Mouse (Mus musculus) gonadal fat pad, adult 2 months (tissue): ENCODE measurements around the gene Col9a1. TPM values are rescaled to one million over a fixed set of nuclear protein-coding genes. Genes with fewer than 3 reads are reported as not detected.

ENCODE experiments used
- DNase-seq: peaks from one replicate; pipeline ENCODE4 v3.0.0-alpha.2; 2012; ENCODE audit warnings: low read depth
- polyA plus RNA-seq: library from polyadenylated mRNA; depleted of rRNA; stranded (reverse); fragments of >200 nt; gene quantifications from 2 replicates; pipeline ENCODE4 v1.2.3, GENCODE M21; 2012

Col9a1 gene
- polyA plus RNA-seq, 1 experiment = 0.16 TPM

DNA sequence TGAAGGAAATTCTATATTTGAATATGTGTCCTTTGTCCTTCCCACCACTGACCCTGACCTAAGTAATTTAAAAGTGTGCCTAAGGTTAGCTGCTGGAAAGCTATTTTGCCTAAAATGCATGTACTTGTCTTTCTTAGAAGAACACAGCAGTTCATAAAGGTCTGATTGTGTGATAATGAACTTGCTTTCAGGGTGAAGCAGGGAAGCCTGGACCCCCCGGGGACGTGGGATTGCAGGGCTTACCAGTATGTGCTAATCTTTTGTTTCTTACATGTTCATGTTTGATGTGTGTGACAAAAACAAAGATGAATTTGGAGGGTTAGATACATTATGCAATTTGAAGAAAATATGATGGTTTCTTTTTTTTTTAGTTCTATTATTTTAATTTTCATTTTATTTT, 44.8 kb downstream of the Col9a1 start:
- DNase-seq = no peak

DNA sequence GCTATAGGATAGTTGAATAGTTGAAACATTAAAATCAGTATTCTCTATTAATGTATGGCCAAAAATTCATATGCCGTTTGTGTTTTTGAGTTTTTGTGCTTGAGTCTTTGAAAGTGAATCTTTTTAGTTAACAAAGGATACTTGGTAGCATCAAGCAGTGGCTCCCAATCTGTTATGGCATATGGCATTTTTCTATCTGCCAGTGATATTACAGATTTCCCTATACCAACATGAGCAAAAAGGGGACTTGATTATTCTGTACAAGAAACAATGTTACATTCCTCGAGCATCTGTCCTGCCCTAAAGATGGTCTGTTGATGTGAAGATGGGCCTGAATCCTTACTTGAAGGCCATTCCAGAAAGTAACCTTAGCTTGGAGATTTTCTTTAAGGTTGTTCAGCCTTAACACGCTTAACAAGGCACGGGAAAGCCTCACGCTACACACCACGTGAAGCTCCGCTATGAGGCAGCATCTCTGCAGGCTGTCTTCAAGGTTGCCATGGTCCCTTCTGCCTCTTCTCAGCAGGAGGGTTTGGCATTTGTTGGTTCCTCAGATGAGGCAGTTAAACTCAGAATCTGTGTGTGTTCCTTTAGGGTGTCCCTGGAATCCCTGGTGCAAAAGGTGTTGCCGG, 45.7 kb downstream of the Col9a1 start:
- DNase-seq = no peak

DNA sequence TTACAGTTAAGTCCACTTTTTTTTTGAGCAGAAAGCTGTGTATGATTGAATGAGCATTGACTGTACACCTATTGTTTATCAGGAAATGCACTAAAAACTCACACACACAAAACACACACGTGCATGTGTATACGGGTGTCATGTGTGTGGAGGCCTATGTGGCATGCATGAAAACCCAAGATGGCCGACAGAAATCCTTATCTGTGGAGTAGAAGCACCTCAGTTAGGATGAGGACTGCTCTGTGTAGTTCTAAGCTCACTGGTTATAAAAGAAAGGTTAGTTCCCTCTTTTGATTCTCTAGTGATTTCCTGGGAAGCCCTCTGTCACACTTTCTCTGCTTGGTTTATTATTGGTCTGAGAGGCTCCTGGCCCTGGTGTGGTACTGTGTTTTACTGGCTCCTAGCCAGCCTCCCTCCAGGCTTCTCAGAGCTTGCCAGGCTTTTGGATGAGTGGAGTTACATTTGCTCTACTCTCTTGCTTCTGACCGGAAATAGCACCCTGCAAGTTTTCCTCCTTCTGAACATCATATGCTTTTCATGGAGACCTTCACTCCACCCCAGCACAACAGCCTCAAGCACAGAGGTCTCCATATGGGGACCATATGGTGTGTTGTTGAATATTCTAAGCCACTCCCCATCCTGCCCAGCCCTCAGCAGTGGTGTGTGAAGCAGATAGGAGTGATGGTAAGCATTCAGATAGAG, 48.6 kb downstream of the Col9a1 start:
- no peak for DNase-seq

DNA sequence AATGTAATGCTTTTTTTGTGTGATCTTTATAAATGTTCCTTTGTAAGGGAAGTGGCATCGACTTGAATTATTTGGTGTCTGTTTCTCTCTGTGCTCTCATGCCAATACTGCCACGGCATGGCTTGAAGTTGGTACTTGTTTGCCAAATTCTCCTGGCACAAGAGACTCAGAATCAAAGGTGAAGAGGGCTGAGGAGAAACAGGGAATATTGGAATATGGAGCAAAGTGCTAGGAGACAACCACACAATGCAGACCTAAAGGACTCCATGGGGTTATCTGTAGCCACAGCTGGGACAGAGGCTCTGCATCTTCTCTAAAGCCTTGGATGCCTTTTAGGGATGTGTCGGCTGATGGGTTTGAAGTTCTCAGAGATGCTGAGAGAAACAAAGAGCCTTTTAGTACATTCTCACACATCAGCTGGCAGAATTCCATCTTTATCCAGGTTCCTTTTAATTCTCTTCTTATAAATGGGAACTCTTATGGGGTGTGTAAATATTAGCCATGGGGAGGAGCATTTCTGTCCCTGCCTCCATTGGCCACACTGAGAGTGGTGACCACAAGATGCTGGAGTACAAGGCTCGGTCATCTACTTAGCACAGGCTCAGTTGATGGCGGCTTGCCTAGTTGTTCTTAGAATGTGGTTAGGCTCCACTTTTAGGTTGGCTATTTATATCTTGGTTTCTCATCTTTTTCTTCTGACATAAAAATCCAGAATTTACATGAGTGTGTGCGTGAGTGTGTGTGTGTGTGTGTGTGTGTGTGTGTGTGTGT, 49.7 kb downstream of the Col9a1 start:
- DNase-seq = no peak

- no peak for DNase-seq
Measured at GRCm38 (mm10) chr1:24229552-24229951, 52.1 kb downstream of the Col9a1 start.

DNA sequence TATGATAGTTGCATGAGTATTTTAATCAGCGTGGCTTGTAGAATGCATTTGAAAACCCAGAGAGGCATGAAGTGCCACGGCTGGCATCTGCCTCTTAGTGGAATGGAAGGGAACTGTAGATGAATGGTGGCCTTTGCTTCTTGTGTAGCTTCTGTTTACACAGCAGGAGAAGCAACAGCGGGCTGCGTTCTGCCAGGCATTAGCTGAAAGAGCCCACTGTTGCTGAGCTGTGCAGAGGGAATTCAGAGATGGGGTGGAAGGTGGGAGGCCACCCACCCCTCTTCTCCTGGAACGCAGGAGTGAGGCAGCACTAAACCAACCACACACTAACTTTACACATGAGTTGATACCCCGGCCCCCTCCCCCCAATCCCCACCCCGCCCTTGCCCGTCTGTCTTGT, 53.0 kb downstream of the Col9a1 start:
- DNase-seq = no peak

DNA sequence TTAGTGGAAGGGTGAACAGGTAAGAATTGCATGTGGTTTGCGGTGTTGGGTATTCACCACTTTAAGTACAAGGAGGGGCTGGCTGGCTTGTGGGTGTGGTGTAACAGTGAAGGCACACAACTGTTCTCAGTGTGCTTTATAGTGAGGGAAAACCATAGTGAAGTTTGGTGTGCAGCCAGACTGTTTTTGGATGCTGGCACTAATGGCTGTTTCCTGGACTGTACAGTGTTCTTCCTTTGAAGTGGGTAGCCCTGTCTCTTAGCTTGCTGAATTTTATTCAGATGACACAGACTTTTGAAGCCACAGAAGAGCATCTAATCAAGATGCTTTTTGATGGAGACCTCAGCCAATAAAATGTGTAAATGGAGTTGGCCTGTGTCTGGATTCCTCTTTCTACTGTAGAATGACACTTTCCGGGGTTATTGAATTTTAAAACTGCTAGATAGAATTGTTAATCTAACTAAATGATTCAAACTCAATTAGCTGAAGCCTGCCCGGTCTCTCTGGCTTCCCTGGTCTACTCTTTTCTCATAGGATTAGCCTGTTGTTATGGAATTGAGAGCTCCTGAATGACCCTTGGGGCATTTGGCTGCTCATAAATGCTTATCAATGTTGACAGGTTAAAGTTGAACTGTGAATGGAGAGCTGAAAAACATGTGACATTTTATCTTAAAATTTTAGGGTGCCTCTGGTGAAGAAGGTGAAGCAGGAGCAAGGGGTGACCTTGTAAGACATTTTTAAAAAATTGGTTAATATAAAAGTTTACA, 54.3 kb downstream of the Col9a1 start:
- DNase-seq = no peak

DNA sequence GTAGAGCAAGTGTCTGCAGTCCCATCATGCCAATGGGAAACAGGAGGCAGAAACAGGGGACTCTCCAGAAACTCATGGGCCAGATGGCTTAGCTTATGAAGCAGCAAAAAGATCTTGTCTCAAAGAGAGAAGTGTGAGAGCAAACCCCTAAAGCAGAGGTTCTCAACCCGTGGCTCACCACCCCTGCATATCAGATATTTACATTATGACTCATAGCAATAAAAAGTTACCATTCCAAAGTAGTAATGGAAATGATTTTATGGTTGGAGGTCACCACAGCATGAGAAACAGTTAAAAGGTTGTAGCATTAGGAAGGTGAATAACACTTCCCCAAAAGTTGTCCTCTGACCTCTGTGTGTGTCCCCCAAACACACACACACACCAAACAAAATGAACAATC, 58.9 kb downstream of the Col9a1 start:
- DNase-seq = no peak

- DNase-seq = no peak
Measured at GRCm38 (mm10) chr1:24240039-24240691, 62.8 kb downstream of the Col9a1 start.

- no peak for DNase-seq
Measured at GRCm38 (mm10) chr1:24244931-24245330, 67.5 kb downstream of the Col9a1 start.

GRCm38 (mm10) chr1:24245700-24246375, 68.4 kb downstream of the Col9a1 start:
- DNase-seq = no peak

GRCm38 (mm10) chr1:24248294-24249104, 71.1 kb downstream of the Col9a1 start:
- DNase-seq = no peak

DNA sequence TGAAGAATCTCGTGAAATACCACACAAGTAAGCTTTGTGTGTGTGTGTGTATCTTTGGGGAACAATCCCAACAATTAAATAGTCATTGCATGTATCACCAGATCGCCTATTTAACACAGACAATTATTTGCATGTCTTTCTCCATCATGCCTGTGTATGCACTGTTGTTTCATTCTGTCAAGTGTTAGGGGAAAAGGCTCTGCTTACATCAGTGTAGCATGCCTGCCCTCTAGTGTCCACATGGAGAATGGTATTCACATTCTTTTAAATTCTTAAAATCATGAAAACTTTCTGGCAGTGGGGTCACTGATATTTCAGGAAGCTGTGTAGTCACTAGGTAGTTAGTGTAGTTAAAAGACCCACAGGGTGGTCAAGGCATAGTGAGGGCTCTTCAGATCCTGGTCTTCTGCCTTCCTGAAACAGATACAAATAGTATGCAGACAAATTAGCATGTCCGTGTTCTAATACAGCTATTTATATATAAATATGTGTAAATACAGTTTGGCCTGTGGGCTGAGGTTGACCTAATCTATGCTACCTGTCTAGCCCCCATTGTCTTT, 71.8 kb downstream of the Col9a1 start:
- DNase-seq = no peak

GRCm38 (mm10) chr1:24257961-24258360, 80.6 kb downstream of the Col9a1 start:
- no peak for DNase-seq

- no peak for DNase-seq
Measured at GRCm38 (mm10) chr1:24259419-24259818, 82.0 kb downstream of the Col9a1 start.

DNA sequence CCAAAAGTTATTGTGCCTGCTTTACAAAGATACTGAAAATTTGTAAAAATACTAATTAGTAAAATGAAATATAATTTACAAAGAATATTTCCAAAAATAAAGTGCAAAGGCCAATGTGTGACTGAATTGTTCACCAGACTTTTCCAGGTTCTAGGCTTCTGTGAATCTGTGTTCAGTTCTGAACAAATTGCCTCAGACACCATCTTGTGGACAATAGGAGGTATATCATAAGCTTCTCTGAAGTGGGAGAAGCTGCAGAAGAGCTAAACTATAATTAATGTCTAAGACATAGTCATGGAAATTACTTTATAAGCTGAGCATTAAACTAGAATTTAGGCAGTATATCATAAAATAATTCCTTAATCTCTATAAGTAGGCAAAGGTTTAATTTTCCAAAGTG, 83.8 kb downstream of the Col9a1 start:
- no peak for DNase-seq

GRCm38 (mm10) chr1:24267022-24267421, 89.6 kb downstream of the Col9a1 start:
- no peak for DNase-seq

DNA sequence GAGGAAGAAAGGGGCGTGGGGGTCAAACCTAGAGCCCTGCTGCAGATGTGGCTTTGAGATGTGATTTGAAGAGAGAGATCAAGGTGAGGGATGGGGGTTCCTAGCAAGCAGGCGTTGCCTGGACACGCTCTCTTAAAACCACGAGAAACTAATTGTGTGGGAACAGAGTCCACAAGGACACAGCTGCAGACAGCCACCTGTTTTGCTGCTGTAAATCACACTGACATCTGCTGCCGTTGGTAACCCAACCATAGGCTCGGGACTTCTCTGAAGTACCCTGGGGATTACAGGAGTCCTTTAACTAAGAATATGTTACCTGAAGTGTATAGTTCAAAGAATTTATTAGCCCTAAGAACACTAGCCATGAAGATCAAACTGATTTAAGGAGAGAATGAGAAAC, 109.0 kb downstream of the Col9a1 start:
- DNase-seq = no peak

DNA sequence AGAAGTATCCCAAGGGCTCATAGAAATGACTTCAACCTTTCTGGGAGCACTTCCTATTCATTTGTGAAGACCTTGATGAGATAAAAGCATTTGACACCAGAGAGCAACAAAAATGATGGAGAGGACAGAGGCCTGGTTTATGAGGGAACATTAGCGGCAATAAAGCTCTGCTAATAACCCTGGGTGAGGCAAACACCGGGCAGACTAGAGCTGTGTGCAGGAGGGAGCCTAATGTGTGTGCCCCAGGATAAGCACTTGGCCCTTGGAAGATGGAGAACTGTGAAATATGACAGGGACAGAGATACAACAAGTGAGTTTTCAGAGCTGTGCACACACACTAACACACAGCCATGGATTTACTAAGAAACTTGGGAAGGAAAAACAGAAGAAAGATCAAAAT, 115.1 kb downstream of the Col9a1 start:
- no peak for DNase-seq
